Mouse (Mus musculus) embryonic facial prominence, embryonic 14.5 days (tissue): ENCODE results near the gene Fbp1. TPM values are rescaled to one million over a fixed set of nuclear protein-coding genes. Genes with fewer than 3 reads are reported as not detected.

Experiments used
- ATAC-seq: fragments of 200-750 bp; cut with Nextera tagmentation; 2 replicates; pipeline ENCODE4 v1.8.0; 2017; ENCODE audit warnings: low read depth, moderate number of reproducible peaks, moderate TSS enrichment
- DNase-seq: peaks from one replicate; pipeline ENCODE4 v3.0.0-alpha.2; 2015; ENCODE audit warnings: low spot score
- H3K27ac ChIP-seq: fragments of 300-500 bp; sonication (generic); replicated peaks from 2 replicates; pipeline ENCODE4 v1.5.1; 2014; ENCODE audit warnings: low read depth, mild to moderate bottlenecking, low read length, moderate library complexity
- H3K27me3 ChIP-seq: fragments of 300-500 bp; sonication (generic); replicated peaks from 2 replicates; pipeline ENCODE4 v1.6.1; 2014; ENCODE audit warnings: low read length; ENCODE audit not compliant: control insufficient read depth, insufficient read depth
- H3K36me3 ChIP-seq: fragments of 300-500 bp; sonication (generic); 2 replicates; pipeline ENCODE4 v1.6.1; 2014; ENCODE audit warnings: low read length, mixed read lengths; ENCODE audit not compliant: control insufficient read depth, insufficient read depth
- H3K4me1 ChIP-seq: fragments of 300-500 bp; sonication (generic); 2 replicates; pipeline ENCODE4 v1.6.1; 2014; ENCODE audit warnings: antibody characterized with exemption, low read length; ENCODE audit not compliant: control insufficient read depth, insufficient read depth
- H3K4me2 ChIP-seq: fragments of 300-500 bp; sonication (generic); 2 replicates; pipeline ENCODE4 v1.6.1; 2014; ENCODE audit warnings: low read depth, mild to moderate bottlenecking, low read length, moderate library complexity, mixed read lengths
- H3K4me3 ChIP-seq: fragments of 300-500 bp; sonication (generic); 2 replicates; pipeline ENCODE4 v1.5.1; 2014; ENCODE audit warnings: low read depth, mild to moderate bottlenecking, low read length
- H3K9ac ChIP-seq: fragments of 300-500 bp; sonication (generic); 2 replicates; pipeline ENCODE4 v1.6.1; 2014; ENCODE audit warnings: low read depth, mild to moderate bottlenecking, low read length, moderate library complexity, mixed read lengths
- H3K9me3 ChIP-seq: fragments of 300-500 bp; sonication (generic); 2 replicates; pipeline ENCODE4 v1.6.1; 2016; ENCODE audit warnings: low read length; ENCODE audit not compliant: control insufficient read depth
- WGBS: fragments of 180-500 bp; shearing (Covaris S2); extraction: QIAGEN DNeasy Blood & Tissue Kit; methylation state at CpG from one replicate; pipeline ENCODE4 v1.1.7; 2014; 5-methylcytosine and 5-hydroxymethylcytosine counted together
- polyA plus RNA-seq: library from polyadenylated mRNA; unstranded; fragments of >200 nt; fragmentation: Nextera tagmentation; extraction: Ambion mirVana; gene quantifications from 2 replicates; pipeline ENCODE4 v1.2.1, GENCODE M21; 2014

Gene Fbp1
- polyA plus RNA-seq, 1 experiment from 2014 or later: 1.2 TPM

- Histone ChIP-seq H3K4me2 (no peak overlapping the region), H3K4me3 (no peak overlapping the region), H3K36me3 (no peaks in the 10 kb centered on the region), H3K4me1 (peaks cover 15% of the 10 kb centered on the region), H3K27me3 (no peaks in the 10 kb centered on the region), H3K27ac (no peak overlapping the region), H3K9ac (no peak overlapping the region), H3K9me3 (peaks cover 9% of the 10 kb centered on the region; the same call in 1 of the 2 replicates)
- DNase-seq: peak; percentile 87
- WGBS: 30% methylated on average over 11 of the region's 11 CpGs
- ATAC-seq: no peak
Observed at GRCm38 (mm10) chr13:62919647-62920341, 31.7 kb upstream of the Fbp1 start.

DNA sequence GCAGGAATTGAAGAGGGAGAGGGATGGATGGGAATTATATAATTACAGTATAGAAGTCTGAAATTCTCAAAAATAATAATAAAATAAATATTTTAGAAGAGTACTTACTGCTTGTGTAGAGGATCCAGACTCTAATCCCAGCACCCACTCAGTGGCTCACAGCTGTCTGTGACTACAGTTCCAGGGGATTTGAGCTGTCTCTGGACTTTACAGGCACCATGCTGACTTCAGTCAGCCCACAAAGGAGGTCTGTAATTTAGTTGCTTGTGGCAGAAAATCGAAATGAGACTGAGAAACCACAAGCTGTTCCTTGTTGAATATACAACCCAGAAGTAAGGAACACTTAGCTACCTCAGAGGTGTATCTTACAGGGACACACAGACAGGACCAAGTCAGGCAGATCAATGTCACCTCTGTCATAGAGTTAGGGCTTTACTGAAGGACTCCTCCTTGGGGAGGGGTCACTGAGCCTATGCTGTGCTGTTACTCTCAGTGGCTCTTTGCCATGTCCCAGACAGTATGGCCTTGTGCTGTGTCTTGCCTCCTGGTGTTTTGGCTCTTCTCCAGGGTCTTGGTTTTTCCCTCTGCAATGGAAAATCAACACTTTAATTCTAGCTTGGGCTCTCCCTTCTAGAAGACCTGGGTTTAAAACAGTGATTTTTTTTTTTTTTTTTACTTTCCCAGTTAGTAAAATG lies 29.5 kb upstream of the Fbp1 start:
- Histone ChIP-seq H3K4me2 (no peak overlapping the region), H3K9ac (no peak overlapping the region), H3K4me1 (peaks cover under 1% of the 10 kb centered on the region; the same call in 1 of the 2 replicates), H3K4me3 (no peak overlapping the region), H3K9me3 (peaks cover 9% of the 10 kb centered on the region; the same call in 1 of the 2 replicates), H3K27ac (peak overlapping the region; percentile 52), H3K27me3 (no peaks in the 10 kb centered on the region), H3K36me3 (no peaks in the 10 kb centered on the region)
- DNase-seq (peak; percentile 83), ATAC-seq (peak; percentile 86)
- WGBS: 61% methylated on average over 1 of the region's 1 CpGs

- Histone ChIP-seq H3K27me3 (no peaks in the 10 kb centered on the region), H3K4me2 (no peak overlapping the region), H3K9me3 (peaks cover 9% of the 10 kb centered on the region; the same call in 1 of the 2 replicates), H3K4me3 (no peak overlapping the region), H3K9ac (no peak overlapping the region), H3K4me1 (no peaks in the 10 kb centered on the region), H3K27ac (no peak overlapping the region), H3K36me3 (no peaks in the 10 kb centered on the region)
- DNase-seq (peak; percentile 26), ATAC-seq (no peak)
- WGBS: 57% methylated on average over 4 of the region's 4 CpGs
Observed at GRCm38 (mm10) chr13:62916675-62917074, 28.6 kb upstream of the Fbp1 start.

DNA sequence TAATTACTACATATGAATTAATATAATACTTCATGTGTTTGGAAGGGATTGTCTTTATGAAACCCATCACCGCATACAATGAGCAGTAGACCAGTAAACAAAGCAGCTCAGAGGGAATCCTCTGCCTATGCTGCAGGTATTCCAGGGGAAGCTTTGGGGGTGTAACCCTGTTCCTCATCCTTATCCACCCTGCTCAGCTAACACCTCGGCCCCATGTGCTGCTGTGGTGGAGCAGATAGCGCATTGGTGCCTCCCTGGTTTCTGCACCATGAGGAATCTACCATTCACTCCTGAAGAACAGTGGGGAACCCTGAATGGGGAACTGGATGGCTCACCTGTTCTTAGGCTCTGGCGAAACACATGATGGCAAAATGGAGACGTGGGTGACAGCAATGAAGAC lies 23.5 kb upstream of the Fbp1 start:
- Histone ChIP-seq H3K9ac (no peak overlapping the region), H3K4me3 (no peak overlapping the region), H3K27ac (no peak overlapping the region), H3K4me2 (no peak overlapping the region), H3K36me3 (no peaks in the 10 kb centered on the region), H3K4me1 (peaks cover 10% of the 10 kb centered on the region), H3K9me3 (peaks cover 9% of the 10 kb centered on the region; the same call in 1 of the 2 replicates), H3K27me3 (no peaks in the 10 kb centered on the region)
- ATAC-seq (no peak), DNase-seq (no peak)
- WGBS: 82% methylated on average over 5 of the region's 5 CpGs

DNA sequence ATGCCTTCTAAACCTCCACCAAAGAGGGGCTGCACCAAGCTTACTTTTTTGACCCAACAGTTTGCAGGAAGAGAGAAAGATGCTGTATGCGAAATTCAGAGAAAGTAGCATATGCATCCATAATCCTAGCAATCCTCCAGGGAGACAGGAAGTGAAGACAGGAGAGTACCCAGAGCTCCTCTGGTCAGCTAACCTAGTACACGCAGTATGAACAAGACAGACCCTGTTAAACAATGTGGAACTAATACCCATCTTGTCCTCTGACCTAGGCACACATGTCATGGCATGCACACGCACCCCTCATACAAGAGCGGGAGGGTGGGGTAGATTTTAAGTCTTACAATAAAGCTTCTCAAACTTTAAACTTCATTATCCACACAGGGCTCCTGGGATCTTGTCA lies 22.1 kb upstream of the Fbp1 start:
- Histone ChIP-seq H3K4me3 (no peak overlapping the region), H3K27me3 (no peaks in the 10 kb centered on the region), H3K36me3 (no peaks in the 10 kb centered on the region), H3K9ac (no peak overlapping the region), H3K27ac (no peak overlapping the region), H3K4me1 (peaks cover 10% of the 10 kb centered on the region), H3K4me2 (no peak overlapping the region), H3K9me3 (0 out of 2 replicates have a peak, but pooled peaks cover under 1% of the 10 kb centered on the region)
- ATAC-seq (no peak), DNase-seq (no peak)
- 82% methylated on average over 4 of the region's 4 CpGs for WGBS

- no peak overlapping the region for H3K4me3 ChIP-seq
- H3K27me3 ChIP-seq: no peaks in the 10 kb centered on the region
- ATAC-seq (no peak), DNase-seq (no peak)
- no peak overlapping the region for H3K4me2 ChIP-seq
- no peaks in the 10 kb centered on the region for H3K9me3 ChIP-seq
- H3K36me3 ChIP-seq: no peaks in the 10 kb centered on the region
- no peak overlapping the region for H3K27ac ChIP-seq
- peaks cover 10% of the 10 kb centered on the region for H3K4me1 ChIP-seq
- H3K9ac ChIP-seq: no peak overlapping the region
- WGBS: 70% methylated on average over 5 of the region's 5 CpGs
Observed at GRCm38 (mm10) chr13:62909776-62910175, 21.7 kb upstream of the Fbp1 start.

- H3K4me2 ChIP-seq: no peak overlapping the region
- ATAC-seq: peak; percentile 65; the same call in 1 of the 2 replicates
Observed at GRCm38 (mm10) chr13:62908163-62908559, 20.1 kb upstream of the Fbp1 start.

GRCm38 (mm10) chr13:62907527-62908162 lies 19.6 kb upstream of the Fbp1 start:
- no peak for DNase-seq
- Histone ChIP-seq H3K4me3 (peak overlapping the region; percentile 12; the same call in 1 of the 2 replicates), H3K9ac (no peak overlapping the region), H3K9me3 (no peaks in the 10 kb centered on the region), H3K27me3 (no peaks in the 10 kb centered on the region), H3K27ac (no peak overlapping the region), H3K36me3 (no peaks in the 10 kb centered on the region), H3K4me2 (peak overlapping the region; percentile 40), H3K4me1 (peaks cover 10% of the 10 kb centered on the region)
- no peak for ATAC-seq
- 35% methylated on average over 14 of the region's 14 CpGs for WGBS

More at GRCm38 (mm10) chr13:62908163-62908559, 20.1 kb upstream of the Fbp1 start:
- H3K4me3 ChIP-seq: no peak overlapping the region
- peak; percentile 80 for DNase-seq
- no peaks in the 10 kb centered on the region for H3K36me3 ChIP-seq
- no peaks in the 10 kb centered on the region for H3K9me3 ChIP-seq
- no peak overlapping the region for H3K27ac ChIP-seq
- H3K9ac ChIP-seq: no peak overlapping the region
- peaks cover 10% of the 10 kb centered on the region for H3K4me1 ChIP-seq
- WGBS: 29% methylated on average over 8 of the region's 8 CpGs
- H3K27me3 ChIP-seq: no peaks in the 10 kb centered on the region
